Mouse (Mus musculus): ENCODE measurements around the gene Skint8. TPM values are rescaled to one million over a fixed set of nuclear protein-coding genes. Genes with fewer than 3 reads are reported as not detected.

Skint8 gene
- polyA plus RNA-seq, 1 experiment from 2014 or later = not detected

- no peak for DNase-seq (ENCODE audit: low spot score)
- Histone ChIP-seq H3K27me3 (ENCODE audit: insufficient read depth, poor library complexity, severe bottlenecking) (no peaks in the 10 kb centered on the region), H3K9me3 (no peaks in the 10 kb centered on the region), H3K4me3 (no peak overlapping the region), H3K27ac (no peak overlapping the region), H3K4me1 (no peaks in the 10 kb centered on the region), H3K36me3 (no peaks in the 10 kb centered on the region)
- 71% methylated on average over 3 of the region's 3 CpGs for whole genome bisulfite sequencing
Measured at GRCm38 (mm10) chr4:111963669-111964068, 44.5 kb downstream of the Skint8 start.

DNA sequence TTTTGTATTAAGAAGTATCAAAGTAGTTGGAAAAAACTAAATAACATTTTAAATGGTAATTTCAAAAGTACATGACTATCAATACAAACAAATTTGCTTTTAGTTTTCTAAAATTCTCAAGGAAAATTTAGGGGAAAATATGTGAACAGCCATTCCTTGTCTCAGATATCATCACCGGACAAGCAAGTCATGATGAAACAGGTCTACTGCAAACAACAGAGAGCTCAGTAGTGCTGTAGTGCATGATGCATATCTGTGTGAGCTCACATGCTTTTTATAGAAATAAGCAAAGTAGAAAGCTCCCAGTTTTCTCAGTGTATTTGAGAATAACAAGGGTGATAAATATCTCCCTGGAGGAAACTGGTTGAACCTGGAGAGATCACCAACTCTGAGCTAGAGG is 53.4 kb downstream of the Skint8 start, which contains the start of gene Skint7:
Gene Skint7 (plus strand): TSS at position 301 of the 400 bp plus-strand sequence.
- H3K4me1 ChIP-seq = no peaks in the 10 kb centered on the region
- H3K9me3 ChIP-seq = no peaks in the 10 kb centered on the region; the same call in 1 of the 2 replicates
- no peak within 1 kb of the TSS for H3K4me3 ChIP-seq
- no peak within 1 kb of the TSS for H3K27ac ChIP-seq
- 93% methylated on average over 1 of the region's 1 CpGs for WGBS
- H3K27me3 ChIP-seq (ENCODE audit: insufficient read depth, poor library complexity, severe bottlenecking) = no peaks in the 10 kb centered on the region
- H3K36me3 ChIP-seq = no peaks in the 10 kb centered on the region
- no peak for DNase-seq (ENCODE audit: low spot score)

Other genes with a start within 250 kb of the Skint8 start
- gene Spata6, start 199.4 kb upstream of the Skint8 start, polyA plus RNA-seq (2016; fragmentation: Nextera tagmentation; extraction: Ambion mirVana) = 22.3 and 24.4 TPM in 2 replicates
- gene Slc5a9, start 16.5 kb upstream of the Skint8 start, polyA plus RNA-seq (2016; fragmentation: Nextera tagmentation; extraction: Ambion mirVana) = 0.30 TPM in 1 of 2 replicates, not detected in the other
- not detected in 2 replicates for gene Skint7, start 53.5 kb downstream of the Skint8 start, polyA plus RNA-seq (2016; fragmentation: Nextera tagmentation; extraction: Ambion mirVana)
- gene Skint1, start 86.9 kb downstream of the Skint8 start, polyA plus RNA-seq (2016; fragmentation: Nextera tagmentation; extraction: Ambion mirVana) = not detected in 2 replicates
- gene Skint4, start 152.6 kb downstream of the Skint8 start, polyA plus RNA-seq (2016; fragmentation: Nextera tagmentation; extraction: Ambion mirVana) = not detected in 2 replicates

Measured in heart, embryonic 10.5 days (tissue).